Mouse (Mus musculus): ENCODE results near the gene Sod1.

- TF ChIP-seq CTCF (IDR thresholded peaks at IDR 0.05; ENCODE audit: low read depth) = no peak
- TF ChIP-seq EP300 (IDR thresholded peaks at IDR 0.05; ENCODE audit: low read depth) = 0 out of 2 replicates have a peak, but pooled peaks have one; percentile 4
Measured at GRCm38 (mm10) chr16:90220892-90221431, 408 bp downstream of the Sod1 start.

Data from heart, postnatal 0 days (tissue).